Mouse (Mus musculus): ENCODE results near the gene Idh3a. TPM values are rescaled to one million over a fixed set of nuclear protein-coding genes. Genes with fewer than 3 reads are reported as not detected.
"Not testable (repeated sequence)": the region's sequence is repeated elsewhere in the genome, so short reads cannot be mapped to it uniquely, and the experiment has no call there.

Idh3a gene
- polyA plus RNA-seq, 1 experiment from 2014 or later: 143 TPM

GRCm38 (mm10) chr9:54558731-54559130, 27.4 kb upstream of the Idh3a start:
- ATAC-seq (replicated peaks): no peak
- peaks cover 7% of the 10 kb centered on the region; the same call in 1 of the 2 replicates for H3K4me1 ChIP-seq
- no peak overlapping the region for H3K27ac ChIP-seq (replicated peaks)
- H3K4me3 ChIP-seq: no peak overlapping the region
- H3K9me3 ChIP-seq: no peaks in the 10 kb centered on the region
- H3K27me3 ChIP-seq: no peaks in the 10 kb centered on the region
- no peaks in the 10 kb centered on the region for H3K36me3 ChIP-seq
- no peak overlapping the region for H3K4me2 ChIP-seq (replicated peaks)
- H3K9ac ChIP-seq (replicated peaks): no peak overlapping the region
- 79% methylated on average over 8 of the region's 8 CpGs for WGBS

- WGBS: 1% methylated on average over 53 of the region's 54 CpGs
- Histone ChIP-seq H3K36me3 (no peaks in the 10 kb centered on the region), H3K9ac (replicated peaks) (peak within 1 kb of the TSS; percentile 57), H3K4me1 (peaks cover 7% of the 10 kb centered on the region; the same call in 1 of the 2 replicates), H3K9me3 (no peaks in the 10 kb centered on the region), H3K4me3 (peak within 1 kb of the TSS; percentile 50), H3K27ac (replicated peaks) (no peak within 1 kb of the TSS), H3K4me2 (replicated peaks) (peak within 1 kb of the TSS; percentile 71), H3K27me3 (no peaks in the 10 kb centered on the region)
- peak; percentile 96 for ATAC-seq (replicated peaks)
Observed at GRCm38 (mm10) chr9:54559771-54560471, 26.2 kb upstream of the Idh3a start, which contains the start of gene Cib2. Cib2 (minus strand) TSS chr9:54560218.

GRCm38 (mm10) chr9:54560831-54561601, 25.1 kb upstream of the Idh3a start:
- 90% methylated on average over 8 of the region's 8 CpGs for WGBS
- no peak overlapping the region for H3K9ac ChIP-seq (replicated peaks)
- H3K4me1 ChIP-seq: peaks cover 7% of the 10 kb centered on the region; the same call in 1 of the 2 replicates
- no peaks in the 10 kb centered on the region for H3K36me3 ChIP-seq
- ATAC-seq (replicated peaks): no peak; the same call in 1 of the 2 replicates
- H3K9me3 ChIP-seq: no peaks in the 10 kb centered on the region
- H3K27me3 ChIP-seq: no peaks in the 10 kb centered on the region
- no peak overlapping the region for H3K4me3 ChIP-seq
- H3K27ac ChIP-seq (replicated peaks): no peak overlapping the region
- no peak overlapping the region for H3K4me2 ChIP-seq (replicated peaks)

- H3K4me3 ChIP-seq: no peak overlapping the region
- H3K27ac ChIP-seq (replicated peaks): no peak overlapping the region
- H3K36me3 ChIP-seq: no peaks in the 10 kb centered on the region
- no peaks in the 10 kb centered on the region for H3K9me3 ChIP-seq
- no peaks in the 10 kb centered on the region for H3K4me1 ChIP-seq
- no peak overlapping the region for H3K4me2 ChIP-seq (replicated peaks)
- no peak overlapping the region for H3K9ac ChIP-seq (replicated peaks)
- no peak for ATAC-seq (replicated peaks)
- 65% methylated on average over 4 of the region's 4 CpGs for WGBS
- no peaks in the 10 kb centered on the region for H3K27me3 ChIP-seq
Observed at GRCm38 (mm10) chr9:54566958-54567357, 19.2 kb upstream of the Idh3a start.

- ATAC-seq (replicated peaks): no peak; the same call in 1 of the 2 replicates
- Histone ChIP-seq H3K27me3 (no peaks in the 10 kb centered on the region), H3K4me1 (no peaks in the 10 kb centered on the region), H3K4me3 (no peak overlapping the region), H3K27ac (replicated peaks) (no peak overlapping the region), H3K9ac (replicated peaks) (no peak overlapping the region), H3K4me2 (replicated peaks) (no peak overlapping the region), H3K36me3 (no peaks in the 10 kb centered on the region), H3K9me3 (no peaks in the 10 kb centered on the region)
- WGBS: 31% methylated on average over 2 of the region's 2 CpGs
Observed at GRCm38 (mm10) chr9:54568732-54569131, 17.4 kb upstream of the Idh3a start.

- ATAC-seq (replicated peaks): no peak
- WGBS: 81% methylated on average over 9 of the region's 9 CpGs
- no peaks in the 10 kb centered on the region for H3K4me1 ChIP-seq
- no peaks in the 10 kb centered on the region for H3K9me3 ChIP-seq
- H3K4me2 ChIP-seq (replicated peaks): no peak overlapping the region
- no peak overlapping the region for H3K9ac ChIP-seq (replicated peaks)
- no peaks in the 10 kb centered on the region for H3K36me3 ChIP-seq
- no peak overlapping the region for H3K27ac ChIP-seq (replicated peaks)
- no peak overlapping the region for H3K4me3 ChIP-seq
- no peaks in the 10 kb centered on the region for H3K27me3 ChIP-seq
Observed at GRCm38 (mm10) chr9:54571130-54571839, 14.8 kb upstream of the Idh3a start.

- H3K4me2 ChIP-seq (replicated peaks): no peak overlapping the region
- no peak overlapping the region for H3K27ac ChIP-seq (replicated peaks)
- peaks cover 23% of the 10 kb centered on the region for H3K4me1 ChIP-seq
- H3K27me3 ChIP-seq: no peaks in the 10 kb centered on the region
- H3K4me3 ChIP-seq: no peak overlapping the region
- H3K36me3 ChIP-seq: no peaks in the 10 kb centered on the region
- ATAC-seq (replicated peaks): no peak
- H3K9ac ChIP-seq (replicated peaks): no peak overlapping the region
- no peaks in the 10 kb centered on the region for H3K9me3 ChIP-seq
- 55% methylated on average over 1 of the region's 1 CpGs for WGBS
Observed at GRCm38 (mm10) chr9:54583712-54584111, 2.4 kb upstream of the Idh3a start.

GRCm38 (mm10) chr9:54584127-54584526, 2.0 kb upstream of the Idh3a start:
- WGBS: 87% methylated on average over 2 of the region's 2 CpGs
- not testable (repeated sequence) for H3K27me3 ChIP-seq; H3K9ac ChIP-seq (replicated peaks); H3K9me3 ChIP-seq; H3K36me3 ChIP-seq; H3K27ac ChIP-seq (replicated peaks); H3K4me2 ChIP-seq (replicated peaks); ATAC-seq (replicated peaks); H3K4me3 ChIP-seq
- H3K4me1 ChIP-seq: peaks cover 23% of the 10 kb centered on the region

GRCm38 (mm10) chr9:54585839-54586198, 315 bp upstream of the Idh3a start:
- peak; percentile 53 for ATAC-seq (replicated peaks)
- Histone ChIP-seq H3K9me3 (no peaks in the 10 kb centered on the region), H3K36me3 (peaks cover 3% of the 10 kb centered on the region), H3K9ac (replicated peaks) (peak overlapping the region; percentile 36; the same call in 1 of the 2 replicates), H3K27me3 (no peaks in the 10 kb centered on the region), H3K4me2 (replicated peaks) (peak overlapping the region; percentile 97), H3K4me3 (peak overlapping the region; percentile 99), H3K27ac (replicated peaks) (peak overlapping the region; percentile 66), H3K4me1 (peaks cover 23% of the 10 kb centered on the region)
- 29% methylated on average over 5 of the region's 5 CpGs for WGBS

GRCm38 (mm10) chr9:54587863-54588262, 1.7 kb downstream of the Idh3a start:
- 63% methylated on average over 4 of the region's 4 CpGs for WGBS
- Histone ChIP-seq H3K9ac (replicated peaks) (no peak overlapping the region), H3K4me3 (no peak overlapping the region), H3K4me2 (replicated peaks) (0 out of 2 replicates have a peak overlapping the region, but pooled peaks have one; percentile 97), H3K27me3 (no peaks in the 10 kb centered on the region), H3K27ac (replicated peaks) (no peak overlapping the region), H3K9me3 (no peaks in the 10 kb centered on the region), H3K4me1 (peaks cover 23% of the 10 kb centered on the region), H3K36me3 (peaks cover 13% of the 10 kb centered on the region)
- no peak for ATAC-seq (replicated peaks)

GRCm38 (mm10) chr9:54593652-54594051, 7.5 kb downstream of the Idh3a start:
- H3K4me3 ChIP-seq; H3K9ac ChIP-seq (replicated peaks); H3K4me1 ChIP-seq; H3K27ac ChIP-seq (replicated peaks); ATAC-seq (replicated peaks); H3K4me2 ChIP-seq (replicated peaks); H3K9me3 ChIP-seq; H3K27me3 ChIP-seq: not testable (repeated sequence)
- peaks cover 66% of the 10 kb centered on the region for H3K36me3 ChIP-seq
- 73% methylated on average over 4 of the region's 4 CpGs for WGBS

Data from forebrain, embryonic 15.5 days (tissue).